Mouse (Mus musculus): Measurements from ENCODE around the gene Gabrq. TPM values are rescaled to one million over a fixed set of nuclear protein-coding genes. Genes with fewer than 3 reads are reported as not detected.

The Gabrq gene
- total RNA-seq (2023): not detected

DNA sequence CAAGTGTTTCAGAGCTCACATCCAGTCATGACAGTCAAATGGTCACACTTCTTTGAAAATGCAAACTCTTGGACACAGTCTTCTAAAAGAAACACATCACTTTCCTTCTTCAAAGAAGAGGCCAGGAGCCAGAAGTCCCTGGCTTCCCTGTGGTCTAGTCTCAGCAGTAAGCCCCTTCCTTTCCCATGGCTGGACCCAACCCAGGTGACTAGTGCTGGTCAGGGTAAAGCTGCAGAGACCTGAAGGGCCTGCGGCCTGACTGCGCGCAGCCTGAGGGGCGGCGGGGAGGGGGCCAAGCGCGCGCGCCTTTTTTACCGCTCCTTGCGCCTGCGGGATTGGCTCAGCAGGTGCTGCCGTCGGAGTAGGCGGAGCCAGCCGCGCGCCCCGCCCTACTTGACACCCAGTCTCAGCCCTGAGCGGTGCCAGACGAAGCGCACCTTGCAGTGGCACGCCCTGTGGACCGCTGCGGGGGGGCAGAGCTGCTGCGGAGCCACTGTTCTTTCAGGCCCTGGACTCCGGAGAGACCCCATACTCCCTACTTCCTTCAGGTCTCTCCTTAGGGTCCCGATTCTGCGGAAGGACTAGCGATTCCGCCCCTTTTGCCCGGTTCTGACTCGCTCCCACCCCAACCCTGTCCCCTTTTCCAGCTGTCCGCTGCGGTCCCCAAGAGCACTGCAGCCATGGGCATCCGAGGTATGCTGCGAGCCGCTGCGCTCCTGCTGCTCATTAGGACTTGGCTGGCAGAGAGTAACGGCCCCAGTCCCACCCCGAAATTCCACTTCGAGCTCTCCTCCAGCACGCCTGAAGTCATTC, at the start of gene Gabrq:
Gene Gabrq, plus strand, starts transcription at position 403 of the 813 bp plus-strand sequence.

Other genes with a start within 250 kb of the Gabrq start
- not detected for gene Gabra3, start 168.3 kb upstream of the Gabrq start, total RNA-seq (2023)
- gene Cetn2, start 93.2 kb downstream of the Gabrq start, total RNA-seq (2023): 10 to 100 TPM; 19.9 to 24.0 TPM
- gene Nsdhl, start 93.4 kb downstream of the Gabrq start, total RNA-seq (2023): 10 to 100 TPM; 11.7 to 12.8 TPM
- gene Zfp185, start 162.2 kb downstream of the Gabrq start, total RNA-seq (2023): under 1 TPM in 1 of 2 experiments, not detected in 1; 0.21 TPM
- gene Pnma5, start 211.9 kb downstream of the Gabrq start, total RNA-seq (2023): under 1 TPM in 1 of 2 experiments, not detected in 1; 0.67 TPM
- not detected for gene Pnma3, start 239.6 kb downstream of the Gabrq start, total RNA-seq (2023)